Mouse (Mus musculus): ENCODE data around the gene Mbnl2. TPM values are rescaled to one million over a fixed set of nuclear protein-coding genes. Genes with fewer than 3 reads are reported as not detected.

Mbnl2 gene
- polyA plus RNA-seq, 1 experiment = 152 TPM

DNA sequence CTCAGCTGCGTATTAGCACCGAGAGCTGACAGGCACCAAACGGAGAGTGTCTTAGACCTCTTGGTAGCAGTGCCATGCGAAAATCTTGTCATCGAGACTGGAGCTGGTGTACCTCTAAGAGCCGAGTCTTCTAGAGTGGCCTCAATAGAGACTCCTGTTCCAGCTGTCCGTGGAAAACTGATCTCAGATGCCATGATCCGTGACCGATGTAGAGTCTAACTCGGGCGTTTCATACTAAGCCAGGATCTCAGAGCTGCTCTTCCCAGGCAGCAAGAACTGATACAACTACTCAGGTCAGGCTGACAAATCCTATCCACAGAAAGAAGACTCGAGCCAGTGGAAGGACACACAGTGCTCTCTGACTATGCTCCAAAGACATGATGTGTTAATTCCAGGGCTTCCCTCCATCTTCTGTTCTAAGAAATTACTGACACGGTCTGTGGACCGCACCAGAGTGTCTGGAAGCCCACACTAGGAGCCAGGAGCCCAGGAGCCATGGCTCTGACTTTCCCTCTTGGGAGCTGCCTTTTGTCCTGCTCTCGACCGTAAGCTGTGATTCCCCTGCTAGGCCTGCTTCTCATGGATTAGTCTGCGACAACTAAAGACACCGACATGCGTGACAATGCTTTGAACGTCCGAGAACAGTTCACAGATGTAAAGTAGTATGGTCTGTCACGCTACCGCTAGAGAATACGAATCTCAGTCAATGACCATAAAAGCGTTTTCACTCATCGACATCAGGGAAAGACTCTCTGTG is 106.1 kb downstream of the Mbnl2 start:
- Histone ChIP-seq H3K4me3 (ENCODE audit: insufficient read depth, low read depth, low read length) (no peak overlapping the region), H3K27ac (replicated peaks; ENCODE audit: low read depth, low read length) (no peak overlapping the region), H3K4me1 (ENCODE audit: control insufficient read depth, insufficient read depth, insufficient read length, low read length) (peaks cover 23% of the 10 kb centered on the region)

- no peak overlapping the region for H3K4me3 ChIP-seq (ENCODE audit: insufficient read depth, low read depth, low read length)
- H3K4me1 ChIP-seq (ENCODE audit: control insufficient read depth, insufficient read depth, insufficient read length, low read length) = peaks cover 27% of the 10 kb centered on the region
- no peak overlapping the region for H3K27ac ChIP-seq (replicated peaks; ENCODE audit: low read depth, low read length)
Observed at GRCm38 (mm10) chr14:120382179-120382578, 106.7 kb downstream of the Mbnl2 start.

GRCm38 (mm10) chr14:120383186-120383851 is 107.8 kb downstream of the Mbnl2 start:
- H3K27ac ChIP-seq (replicated peaks; ENCODE audit: low read depth, low read length) = 0 out of 2 replicates have a peak overlapping the region, but pooled peaks have one; percentile 12
- H3K4me1 ChIP-seq (ENCODE audit: control insufficient read depth, insufficient read depth, insufficient read length, low read length) = peaks cover 21% of the 10 kb centered on the region

GRCm38 (mm10) chr14:120384615-120385014 is 109.1 kb downstream of the Mbnl2 start:
- Histone ChIP-seq H3K27ac (replicated peaks; ENCODE audit: low read depth, low read length) (no peak overlapping the region), H3K4me1 (ENCODE audit: control insufficient read depth, insufficient read depth, insufficient read length, low read length) (peaks cover 18% of the 10 kb centered on the region), H3K4me3 (ENCODE audit: insufficient read depth, low read depth, low read length) (no peak overlapping the region)

More at GRCm38 (mm10) chr14:120383186-120383851, 107.8 kb downstream of the Mbnl2 start:
- H3K4me3 ChIP-seq (ENCODE audit: insufficient read depth, low read depth, low read length) = no peak overlapping the region

- H3K27ac ChIP-seq (replicated peaks; ENCODE audit: low read depth, low read length) = peak overlapping the region; percentile 15; the same call in 1 of the 2 replicates
- no peak overlapping the region for H3K4me3 ChIP-seq (ENCODE audit: insufficient read depth, low read depth, low read length)
- H3K4me1 ChIP-seq (ENCODE audit: control insufficient read depth, insufficient read depth, insufficient read length, low read length) = peaks cover 15% of the 10 kb centered on the region
Observed at GRCm38 (mm10) chr14:120387293-120387692, 111.8 kb downstream of the Mbnl2 start.

DNA sequence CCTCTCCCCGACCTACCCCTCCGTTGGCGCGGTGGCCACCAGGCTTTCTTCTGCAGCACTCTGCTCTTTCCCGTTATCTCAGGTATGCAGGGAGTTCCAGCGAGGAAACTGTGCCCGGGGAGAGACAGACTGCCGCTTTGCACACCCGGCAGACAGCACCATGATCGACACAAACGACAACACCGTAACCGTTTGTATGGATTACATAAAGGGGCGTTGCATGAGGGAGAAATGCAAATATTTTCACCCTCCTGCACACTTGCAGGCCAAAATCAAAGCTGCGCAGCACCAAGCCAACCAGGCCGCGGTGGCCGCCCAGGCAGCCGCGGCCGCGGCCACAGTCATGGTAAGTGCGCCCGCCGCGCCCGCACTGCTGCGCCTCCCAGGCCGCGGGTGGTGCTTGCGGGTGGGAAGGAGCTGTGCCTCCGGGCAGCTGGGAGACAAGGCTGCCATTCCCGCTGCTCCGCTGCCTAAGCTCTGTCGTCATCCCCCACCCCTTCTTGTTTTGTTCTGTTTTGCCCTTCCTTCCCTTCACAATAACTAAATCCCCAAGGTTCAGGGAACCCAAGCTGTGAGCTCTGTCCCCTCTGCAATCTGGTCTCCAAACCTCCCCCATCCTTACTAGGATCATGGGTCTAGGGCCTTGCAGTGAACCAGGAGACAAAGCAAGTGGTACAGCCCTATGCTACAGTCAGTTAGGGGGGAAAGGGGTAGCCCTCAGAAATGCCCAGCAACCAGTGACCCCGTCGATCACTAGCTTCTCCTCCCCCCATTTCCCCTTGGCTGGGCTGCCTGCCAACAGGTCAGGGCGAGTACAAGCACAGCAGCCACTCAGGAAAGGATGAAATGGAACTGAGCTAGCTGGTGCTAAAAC is 113.6 kb downstream of the Mbnl2 start:
- H3K4me3 ChIP-seq (ENCODE audit: insufficient read depth, low read depth, low read length) = no peak overlapping the region
- no peak overlapping the region; the same call in 1 of the 2 replicates for H3K27ac ChIP-seq (replicated peaks; ENCODE audit: low read depth, low read length)
- peaks cover 15% of the 10 kb centered on the region for H3K4me1 ChIP-seq (ENCODE audit: control insufficient read depth, insufficient read depth, insufficient read length, low read length)

DNA sequence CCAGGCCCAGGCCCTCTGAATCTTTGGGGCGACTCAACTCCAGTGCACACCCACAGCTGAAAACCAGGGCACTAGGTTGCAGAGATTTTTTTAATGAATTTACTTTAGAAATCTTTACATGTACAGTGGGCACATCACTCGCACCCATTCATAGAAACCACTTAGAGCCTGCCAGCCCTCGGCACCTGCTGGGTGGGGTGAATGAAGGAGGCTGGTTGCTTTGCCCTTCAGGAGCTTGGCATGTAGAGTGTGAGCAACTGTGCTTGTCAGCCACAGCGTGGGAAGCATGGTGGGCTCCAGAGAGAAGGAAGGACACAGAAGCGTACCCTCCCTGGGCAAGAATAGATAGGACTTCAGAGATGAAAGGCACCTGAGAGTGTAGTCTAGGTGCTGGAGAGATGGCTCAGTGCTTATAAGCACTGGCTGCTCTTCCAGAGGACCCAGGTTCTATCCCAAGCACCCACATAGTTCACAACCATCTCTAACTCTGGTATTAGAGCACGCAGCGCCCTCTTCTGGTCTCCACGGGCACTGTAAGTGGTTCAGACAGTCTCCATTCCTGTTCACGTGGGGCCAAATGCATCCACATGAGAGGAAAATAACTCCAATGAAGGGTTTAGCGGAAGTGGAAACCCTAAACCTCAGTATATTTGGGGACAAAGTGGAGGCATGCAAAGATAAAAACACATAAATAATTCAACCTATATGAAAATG is 114.9 kb downstream of the Mbnl2 start:
- H3K27ac ChIP-seq (replicated peaks; ENCODE audit: low read depth, low read length) = no peak overlapping the region
- no peak overlapping the region for H3K4me3 ChIP-seq (ENCODE audit: insufficient read depth, low read depth, low read length)
- peaks cover 15% of the 10 kb centered on the region for H3K4me1 ChIP-seq (ENCODE audit: control insufficient read depth, insufficient read depth, insufficient read length, low read length)

DNA sequence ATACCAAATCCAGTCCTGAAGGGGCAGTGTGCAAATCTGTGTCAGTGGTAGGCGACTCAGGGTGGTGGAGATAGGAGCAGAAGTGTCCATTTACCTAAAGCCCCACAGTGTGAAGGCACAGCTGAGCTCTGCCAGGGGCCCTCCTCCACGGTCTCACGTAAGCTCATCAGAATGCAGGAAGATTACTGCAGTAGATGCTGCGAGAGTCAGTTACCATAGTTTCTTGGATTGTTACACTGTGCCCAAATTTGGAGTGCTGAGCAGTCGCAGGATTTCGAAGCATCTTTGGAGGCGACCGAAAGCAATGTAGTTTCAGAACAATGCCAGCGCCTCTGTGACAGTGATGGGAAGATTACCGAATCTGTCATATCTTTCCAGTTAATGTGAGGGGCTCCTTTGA is 116.2 kb downstream of the Mbnl2 start:
- H3K27ac ChIP-seq (replicated peaks; ENCODE audit: low read depth, low read length) = no peak overlapping the region
- H3K4me1 ChIP-seq (ENCODE audit: control insufficient read depth, insufficient read depth, insufficient read length, low read length) = peaks cover 15% of the 10 kb centered on the region
- H3K4me3 ChIP-seq (ENCODE audit: insufficient read depth, low read depth, low read length) = no peak overlapping the region

GRCm38 (mm10) chr14:120392441-120392840 is 117.0 kb downstream of the Mbnl2 start:
- H3K27ac ChIP-seq (replicated peaks; ENCODE audit: low read depth, low read length) = 0 out of 2 replicates have a peak overlapping the region, but pooled peaks have one; percentile 11
- no peak overlapping the region for H3K4me3 ChIP-seq (ENCODE audit: insufficient read depth, low read depth, low read length)
- H3K4me1 ChIP-seq (ENCODE audit: control insufficient read depth, insufficient read depth, insufficient read length, low read length) = peaks cover 10% of the 10 kb centered on the region; the same call in 1 of the 2 replicates

DNA sequence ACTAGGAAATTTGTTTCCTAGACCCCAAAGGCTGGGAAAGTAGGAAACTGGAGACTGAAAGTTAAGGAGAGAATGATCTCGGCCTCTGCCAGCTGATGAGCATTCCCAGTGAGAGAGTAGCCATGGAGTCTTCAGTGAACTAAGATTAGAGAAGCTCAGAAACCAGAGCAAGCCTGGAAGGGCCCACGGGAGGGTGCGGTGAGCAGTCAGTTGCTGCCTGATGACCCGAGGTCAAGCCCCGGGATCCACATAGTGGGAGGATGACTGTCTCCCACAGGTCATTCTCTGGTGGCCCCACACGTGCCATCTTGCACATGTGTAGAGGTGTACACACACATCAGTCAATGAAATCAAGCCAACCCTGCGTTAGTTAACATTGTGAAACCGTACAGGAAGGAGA is 118.0 kb downstream of the Mbnl2 start:
- H3K27ac ChIP-seq (replicated peaks; ENCODE audit: low read depth, low read length) = no peak overlapping the region
- peaks cover 10% of the 10 kb centered on the region; the same call in 1 of the 2 replicates for H3K4me1 ChIP-seq (ENCODE audit: control insufficient read depth, insufficient read depth, insufficient read length, low read length)
- no peak overlapping the region for H3K4me3 ChIP-seq (ENCODE audit: insufficient read depth, low read depth, low read length)

DNA sequence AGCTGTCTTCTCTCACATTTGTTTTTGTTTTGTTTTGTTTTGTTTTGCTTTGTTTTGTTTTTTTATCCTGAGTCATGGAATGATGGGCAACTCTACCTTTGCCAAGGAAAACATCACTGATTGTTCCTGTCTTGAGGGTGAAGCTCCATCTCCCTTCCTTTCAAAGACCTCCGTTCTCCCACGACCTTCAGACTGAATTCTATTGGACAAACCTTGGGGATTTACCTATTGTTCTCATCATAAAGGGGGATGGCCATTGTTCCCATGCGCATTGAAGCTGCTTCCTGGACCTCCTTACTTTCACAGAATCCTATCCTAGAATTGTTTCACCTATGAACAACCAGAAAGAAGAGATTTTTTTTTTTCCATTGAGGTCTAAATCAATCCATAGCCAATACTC is 118.7 kb downstream of the Mbnl2 start:
- H3K4me3 ChIP-seq (ENCODE audit: insufficient read depth, low read depth, low read length) = no peak overlapping the region
- H3K4me1 ChIP-seq (ENCODE audit: control insufficient read depth, insufficient read depth, insufficient read length, low read length) = peaks cover 7% of the 10 kb centered on the region; the same call in 1 of the 2 replicates
- H3K27ac ChIP-seq (replicated peaks; ENCODE audit: low read depth, low read length) = peak overlapping the region; percentile 64

GRCm38 (mm10) chr14:120394827-120395226 is 119.4 kb downstream of the Mbnl2 start:
- H3K4me3 ChIP-seq (ENCODE audit: insufficient read depth, low read depth, low read length) = no peak overlapping the region
- peak overlapping the region; percentile 64 for H3K27ac ChIP-seq (replicated peaks; ENCODE audit: low read depth, low read length)

GRCm38 (mm10) chr14:120395501-120395900 is 120.0 kb downstream of the Mbnl2 start:
- no peak overlapping the region for H3K27ac ChIP-seq (replicated peaks; ENCODE audit: low read depth, low read length)
- peaks cover 2% of the 10 kb centered on the region; the same call in 1 of the 2 replicates for H3K4me1 ChIP-seq (ENCODE audit: control insufficient read depth, insufficient read depth, insufficient read length, low read length)
- H3K4me3 ChIP-seq (ENCODE audit: insufficient read depth, low read depth, low read length) = no peak overlapping the region

More at GRCm38 (mm10) chr14:120394827-120395226, 119.4 kb downstream of the Mbnl2 start:
- peaks cover 2% of the 10 kb centered on the region; the same call in 1 of the 2 replicates for H3K4me1 ChIP-seq (ENCODE audit: control insufficient read depth, insufficient read depth, insufficient read length, low read length)

DNA sequence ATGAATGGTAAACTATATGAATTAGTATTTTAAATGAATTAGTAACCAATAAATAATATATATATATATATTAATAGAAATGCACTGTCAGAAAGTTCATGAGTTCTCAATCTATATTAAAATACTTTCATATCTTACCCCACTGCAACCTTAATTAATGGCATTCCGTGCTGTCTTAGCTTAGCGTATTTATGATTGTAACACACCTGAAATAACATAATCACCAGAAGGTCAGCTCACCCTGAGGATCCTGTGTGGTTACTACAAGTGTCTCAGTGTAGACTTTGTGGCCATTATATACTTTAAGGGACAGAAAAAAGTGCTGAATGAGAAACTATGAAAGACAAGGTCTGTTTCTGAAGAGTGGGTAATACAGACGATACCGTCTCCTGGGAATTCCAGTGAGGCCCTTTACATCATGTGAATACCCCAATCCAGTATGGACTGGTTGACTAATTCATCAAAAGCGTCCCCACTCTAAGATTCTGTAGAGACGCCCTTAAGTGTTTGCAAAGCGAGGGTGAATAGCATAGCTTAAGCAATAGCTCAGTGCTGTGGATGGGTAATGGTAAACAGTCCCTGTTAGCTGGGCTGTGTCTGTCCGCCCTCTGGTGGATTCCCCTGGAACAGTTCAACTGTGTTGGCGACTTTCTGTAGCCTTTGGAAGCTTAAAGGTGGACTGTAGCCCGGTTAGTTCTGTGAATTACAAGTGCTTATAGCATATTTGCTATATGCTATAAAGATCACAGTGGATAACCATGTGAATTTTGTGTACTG is 122.6 kb downstream of the Mbnl2 start:
- Histone ChIP-seq H3K4me3 (ENCODE audit: insufficient read depth, low read depth, low read length) (no peak overlapping the region), H3K4me1 (ENCODE audit: control insufficient read depth, insufficient read depth, insufficient read length, low read length) (peaks cover 2% of the 10 kb centered on the region; the same call in 1 of the 2 replicates), H3K27ac (replicated peaks; ENCODE audit: low read depth, low read length) (no peak overlapping the region)

Data from brown adipose tissue, adult 24 weeks (tissue).